Mouse (Mus musculus) B cell, adult 62 days (primary cell): ENCODE measurements around the gene Heatr5b. TPM values are rescaled to one million over a fixed set of nuclear protein-coding genes. Genes with fewer than 3 reads are reported as not detected.

ENCODE experiments used
- total RNA-seq: library from RNA; stranded (reverse); gene quantifications from 4 replicates; pipeline ENCODE4 v1.2.4, GENCODE M21; 2023

Gene Heatr5b
- 32.0 to 32.5 TPM (median 32.2 TPM) in 4 replicates for total RNA-seq

DNA sequence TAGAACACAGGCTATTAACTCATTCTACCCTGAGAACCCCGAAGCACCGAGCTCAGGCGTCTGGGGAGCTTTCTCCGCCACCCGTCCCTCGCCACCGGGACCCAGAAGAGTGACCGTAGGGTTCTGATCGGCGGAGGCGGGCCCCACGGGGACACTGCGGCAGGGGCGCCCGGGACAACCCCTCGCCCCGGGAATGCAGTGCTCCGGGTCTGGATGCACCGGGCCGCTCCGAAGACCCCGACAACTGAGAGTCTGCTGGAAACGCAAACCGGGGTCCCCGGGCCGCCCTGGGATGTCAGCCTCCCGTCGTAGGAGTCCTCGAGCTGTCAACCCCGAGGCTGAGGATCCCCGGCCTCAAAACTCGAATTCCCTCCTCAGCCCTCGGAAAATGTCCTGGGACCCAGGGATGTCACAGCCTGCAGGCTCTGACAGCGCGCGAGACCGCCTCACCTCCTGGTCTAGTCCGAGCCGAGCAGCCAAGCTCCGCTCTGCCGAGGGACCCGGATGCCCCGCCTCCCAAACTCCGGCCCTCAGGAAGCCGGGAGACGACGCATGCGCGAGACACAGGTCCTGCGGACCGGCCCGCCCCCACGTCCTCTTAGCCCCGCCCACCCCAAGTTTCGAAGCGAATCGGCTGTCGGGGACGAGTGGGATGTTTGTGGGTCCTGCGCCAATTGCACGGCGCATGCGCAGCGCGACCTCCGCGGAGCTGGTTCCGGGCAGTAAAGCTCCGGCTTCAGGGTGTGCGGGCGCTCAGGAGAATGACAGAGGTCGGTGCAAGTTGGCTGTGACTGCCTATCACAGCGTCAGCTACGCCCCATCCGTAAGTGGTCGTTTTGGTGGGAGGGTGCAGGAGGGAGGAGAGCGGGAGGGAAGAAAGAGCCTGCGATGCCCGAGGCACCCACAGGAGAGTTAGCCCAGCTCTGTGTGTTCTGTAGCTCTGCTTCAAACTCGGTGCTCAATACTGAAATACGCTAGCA, at the start of gene Heatr5b, which contains the start of gene Gpatch11:
Heatr5b (minus strand) TSS at position 509 of the 980 bp plus-strand sequence.
Gpatch11 (plus strand) TSS at position 712 of the 980 bp plus-strand sequence.

DNA sequence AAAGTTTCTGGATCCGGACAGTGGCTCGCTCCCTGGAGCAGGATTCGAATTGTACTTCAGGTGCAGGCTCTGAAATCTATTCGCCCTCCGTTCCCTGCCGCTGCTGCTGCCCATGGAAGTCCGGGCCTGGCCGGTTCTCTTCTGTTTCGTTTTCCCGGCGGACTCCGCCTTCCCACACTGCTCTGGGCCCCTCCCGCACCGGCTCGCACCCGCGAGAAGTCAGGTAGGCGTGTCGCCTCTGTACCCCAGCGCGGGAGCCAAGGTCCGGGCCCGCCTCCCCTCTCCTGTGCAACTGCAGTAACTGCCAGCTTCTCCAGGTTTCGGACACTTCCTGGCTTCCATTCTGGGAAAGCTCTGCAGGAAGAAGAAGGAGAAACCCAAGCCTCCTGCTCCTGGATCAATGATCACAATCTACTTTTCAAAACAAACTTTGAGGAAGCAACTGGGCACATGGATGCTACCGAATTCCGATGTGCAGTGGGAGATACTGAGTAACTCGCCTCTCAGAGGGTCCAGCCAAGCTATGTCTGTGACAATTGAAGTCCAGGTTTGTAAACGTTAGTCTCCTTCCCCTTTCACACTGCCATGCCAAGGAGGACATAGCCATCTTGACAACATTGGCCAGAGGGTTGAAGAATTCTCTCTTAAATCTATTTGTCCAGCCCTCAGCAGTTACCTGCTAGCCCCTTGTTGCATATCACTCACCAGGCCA, 47.4 kb upstream of the Heatr5b start, which contains the start of gene Eif2ak2:
Eif2ak2 (minus strand) TSS at position 173 of the 712 bp plus-strand sequence.

DNA sequence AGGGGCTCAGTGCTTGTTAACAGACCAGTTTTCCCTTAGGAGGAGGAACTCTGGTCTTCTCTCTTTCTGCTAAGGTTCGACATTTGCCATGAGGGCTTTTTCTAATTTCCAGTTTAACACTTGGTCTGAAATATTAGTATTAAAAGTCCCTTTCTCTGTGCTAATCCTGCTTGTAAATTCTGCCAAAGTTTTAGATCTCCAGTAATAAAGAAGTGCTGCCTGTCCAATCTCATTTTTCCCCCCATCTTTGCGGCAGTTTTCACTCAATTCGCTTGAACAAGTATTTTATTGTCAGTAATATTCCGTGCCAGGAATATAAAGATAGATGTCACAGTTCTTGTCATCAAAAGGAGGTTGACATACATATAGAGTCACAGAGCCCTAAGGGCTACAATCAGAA, 98.1 kb downstream of the Heatr5b start, which contains the start of gene Strn:
Strn (minus strand) TSS at position 101 of the 400 bp plus-strand sequence.

Other genes with a start within 250 kb of the Heatr5b start
- gene Strn, start 98.2 kb downstream of the Heatr5b start, total RNA-seq = 27.8 to 33.9 TPM (median 31.3 TPM) in 4 replicates
- 25.7 to 40.6 TPM (median 34.8 TPM) in 4 replicates for gene Gpatch11, start 203 bp upstream of the Heatr5b start, total RNA-seq
- 30.0 to 34.8 TPM (median 33.6 TPM) in 4 replicates for gene Eif2ak2, start 47.2 kb upstream of the Heatr5b start, total RNA-seq
- not detected in 4 replicates for gene Sult6b1, start 71.6 kb upstream of the Heatr5b start, total RNA-seq
- gene Cebpzos, start 81.1 kb upstream of the Heatr5b start, total RNA-seq = 8.2 to 13.0 TPM (median 10.2 TPM) in 4 replicates
- 109 to 119 TPM (median 114 TPM) in 4 replicates for gene Cebpz, start 101.7 kb upstream of the Heatr5b start, total RNA-seq
- gene Ndufaf7, start 101.8 kb upstream of the Heatr5b start, total RNA-seq = 16.1 to 24.2 TPM (median 20.0 TPM) in 4 replicates
- gene Prkd3, start 185.5 kb upstream of the Heatr5b start, total RNA-seq = 44.4 to 48.0 TPM (median 45.2 TPM) in 4 replicates
- gene Qpct, start 216.5 kb upstream of the Heatr5b start, total RNA-seq = not detected in 4 replicates